In the genomic region with DNA sequence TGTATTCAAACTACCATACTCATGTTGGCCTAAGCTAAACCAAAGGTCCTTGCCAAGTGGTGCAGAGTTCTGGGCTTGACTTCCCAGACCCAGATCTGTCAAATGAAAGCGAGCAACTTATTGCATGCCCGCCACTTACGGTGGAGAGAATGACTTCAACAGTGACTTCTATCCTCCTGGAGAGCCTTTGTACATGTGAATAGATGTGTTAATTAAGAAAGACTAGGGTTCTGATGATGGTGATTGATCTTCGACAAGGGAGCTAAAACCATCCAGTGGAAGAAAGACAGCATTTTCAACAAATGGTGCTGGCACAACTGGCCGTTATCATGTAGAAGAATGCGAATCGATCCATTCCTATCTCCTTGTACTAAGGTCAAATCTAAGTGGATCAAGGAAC, we compare ENCODE assay signal across 5 mouse cellular contexts. TPM values are rescaled to one million over a fixed set of nuclear protein-coding genes. Genes with fewer than 3 reads are reported as not detected.
DNase-seq lines count a peak whose midpoint lies in the region.
"Not testable (repeated sequence)": the region's sequence is repeated elsewhere in the genome, so short reads cannot be mapped to it uniquely, and the experiment has no call there.

No protein-coding gene starts in this region.

- H3K4me3 ChIP-seq in forebrain, embryonic 10.5 days: not testable (repeated sequence)

- not testable (repeated sequence) for H3K27ac ChIP-seq in forebrain, embryonic 10.5 days

- peaks cover 15% of the 10 kb centered on the region for H3K4me1 ChIP-seq in forebrain, embryonic 10.5 days

- 90% methylated on average over 7 of the region's 7 CpGs for WGBS in forebrain, embryonic 10.5 days

- H3K27me3 ChIP-seq in forebrain, embryonic 10.5 days (ENCODE audit: poor library complexity, severe bottlenecking): not testable (repeated sequence)

- not testable (repeated sequence) for H3K36me3 ChIP-seq in forebrain, embryonic 10.5 days (replicated peaks)

- DNase-seq in ES-CJ7 (ENCODE audit: low read depth, low spot score): peak; percentile 64
- DNase-seq in R1 (ENCODE audit: low read depth, low spot score): peak; percentile 28
- peak; percentile 81 for DNase-seq in ZHBTc4 (ENCODE audit: low read depth, low spot score)
- peak; percentile 12 for DNase-seq in forebrain, embryonic 10.5 days (ENCODE audit: extremely low spot score, low spot score)
- DNase-seq in heart, adult 11 months: peak; percentile 30

- not testable (repeated sequence) for H3K9me3 ChIP-seq in forebrain, embryonic 10.5 days

RNA-seq across cellular contexts. Expression of a gene that starts 50.0 kb away (rescaled TPM):
- 81.0 and 86.1 TPM in 2 replicates for polyA plus RNA-seq in forebrain, embryonic 10.5 days (2016; fragmentation: Nextera tagmentation; extraction: Ambion mirVana)

Comparison
In these comparisons a context has a peak if more than half of its experiments do, and no peak if none do; other contexts are left out.
1. DNase-seq: peak in every context shown above with its lines; median percentile 81 in ZHBTc4; 64 in ES-CJ7; 30 in heart, adult 11 months; 28 in R1; 12 in forebrain, embryonic 10.5 days.